Mouse (Mus musculus) ES-Bruce4 (cell line): ENCODE results near the gene Evl. TPM values are rescaled to one million over a fixed set of nuclear protein-coding genes. Genes with fewer than 3 reads are reported as not detected.

Experiments
- H3K27ac ChIP-seq: 2 replicates; pipeline ENCODE4 v1.5.1; 2012; ENCODE audit warnings: low read length, inconsistent platforms; ENCODE audit not compliant: insufficient read depth
- H3K27me3 ChIP-seq: 2 replicates; pipeline ENCODE4 v1.6.1; 2012; ENCODE audit warnings: mild to moderate bottlenecking, low read length, inconsistent platforms; ENCODE audit not compliant: control insufficient read depth, poor library complexity, insufficient read depth, severe bottlenecking
- H3K36me3 ChIP-seq: 2 replicates; pipeline ENCODE4 v1.6.1; 2012; ENCODE audit warnings: inconsistent platforms, mild to moderate bottlenecking, low read length, moderate library complexity; ENCODE audit not compliant: control insufficient read depth, poor library complexity, insufficient read depth, severe bottlenecking
- H3K4me1 ChIP-seq: one replicate; pipeline ENCODE4 v1.8.1; 2011; ENCODE audit warnings: low read length; ENCODE audit not compliant: control insufficient read depth, insufficient read depth
- H3K4me3 ChIP-seq: 2 replicates; pipeline ENCODE4 v1.5.1; 2011; ENCODE audit warnings: low read depth, mild to moderate bottlenecking, low read length
- H3K9ac ChIP-seq: 2 replicates; pipeline ENCODE4 v1.6.1; 2012; ENCODE audit warnings: low read depth, mild to moderate bottlenecking, inconsistent platforms; ENCODE audit not compliant: poor library complexity, severe bottlenecking
- H3K9me3 ChIP-seq: replicated peaks from 2 replicates; pipeline ENCODE4 v1.6.1; 2012; ENCODE audit warnings: mild to moderate bottlenecking, low read length, inconsistent platforms; ENCODE audit not compliant: control insufficient read depth, poor library complexity, insufficient read depth, severe bottlenecking
- CTCF ChIP-seq: IDR thresholded peaks from one replicate; pipeline ENCODE4 v1.8.1; 2011; ENCODE audit warnings: low read depth, low read length
- EP300 ChIP-seq: IDR thresholded peaks from 2 replicates; pipeline ENCODE4 v1.6.1; 2011; ENCODE audit warnings: low read depth, low read length; ENCODE audit not compliant: insufficient read depth
- POLR2A ChIP-seq: IDR thresholded peaks from one replicate; pipeline ENCODE4 v1.8.1; 2011; ENCODE audit warnings: low read length; ENCODE audit not compliant: insufficient read depth
- polyA plus RNA-seq: library from polyadenylated mRNA; stranded (reverse); fragments of >200 nt; gene quantifications from 2 replicates; pipeline ENCODE4 v1.2.4, GENCODE M21; 2011; ENCODE audit warnings: low read depth; ENCODE audit not compliant: missing spikeins, insufficient read depth, insufficient read length

The Evl gene
- polyA plus RNA-seq, 1 experiment = 40.5 TPM

- H3K9me3 ChIP-seq = no peaks in the 10 kb centered on the region
- no peaks in the 10 kb centered on the region for H3K4me1 ChIP-seq
- no peak for TF ChIP-seq CTCF
- TF ChIP-seq EP300 = no peak
- no peak for TF ChIP-seq POLR2A
- no peaks in the 10 kb centered on the region for H3K27me3 ChIP-seq
- no peak overlapping the region for H3K27ac ChIP-seq
- H3K9ac ChIP-seq = no peak overlapping the region
- H3K36me3 ChIP-seq = no peaks in the 10 kb centered on the region
- no peak overlapping the region for H3K4me3 ChIP-seq
Observed at GRCm38 (mm10) chr12:108564910-108565506, 10.5 kb downstream of the Evl start.

GRCm38 (mm10) chr12:108579156-108579871, 24.8 kb downstream of the Evl start:
- Histone ChIP-seq H3K27ac (no peak overlapping the region), H3K9me3 (no peaks in the 10 kb centered on the region), H3K27me3 (no peaks in the 10 kb centered on the region), H3K9ac (no peak overlapping the region), H3K36me3 (no peaks in the 10 kb centered on the region; the same call in 1 of the 2 replicates), H3K4me1 (no peaks in the 10 kb centered on the region), H3K4me3 (no peak overlapping the region)
- no peak for TF ChIP-seq POLR2A
- TF ChIP-seq EP300 = no peak
- no peak for TF ChIP-seq CTCF

GRCm38 (mm10) chr12:108583775-108584174, 29.3 kb downstream of the Evl start:
- H3K4me1 ChIP-seq = no peaks in the 10 kb centered on the region
- H3K36me3 ChIP-seq = no peaks in the 10 kb centered on the region
- H3K27ac ChIP-seq = no peak overlapping the region
- TF ChIP-seq CTCF (no peak), EP300 (no peak), POLR2A (no peak)
- H3K27me3 ChIP-seq = no peaks in the 10 kb centered on the region; the same call in 1 of the 2 replicates
- no peaks in the 10 kb centered on the region for H3K9me3 ChIP-seq
- no peak overlapping the region for H3K4me3 ChIP-seq
- no peak overlapping the region for H3K9ac ChIP-seq

- TF ChIP-seq CTCF (no peak), POLR2A (no peak), EP300 (no peak)
- H3K9ac ChIP-seq = no peak overlapping the region
Observed at GRCm38 (mm10) chr12:108590131-108590530, 35.6 kb downstream of the Evl start.

GRCm38 (mm10) chr12:108591586-108591985, 37.1 kb downstream of the Evl start:
- H3K9ac ChIP-seq = no peak overlapping the region
- H3K27ac ChIP-seq = no peak overlapping the region
- no peaks in the 10 kb centered on the region for H3K4me1 ChIP-seq
- no peaks in the 10 kb centered on the region for H3K9me3 ChIP-seq
- no peaks in the 10 kb centered on the region for H3K36me3 ChIP-seq
- no peaks in the 10 kb centered on the region; the same call in 1 of the 2 replicates for H3K27me3 ChIP-seq
- no peak overlapping the region for H3K4me3 ChIP-seq
- TF ChIP-seq CTCF (no peak), POLR2A (no peak), EP300 (no peak)

More at GRCm38 (mm10) chr12:108590131-108590530, 35.6 kb downstream of the Evl start:
- Histone ChIP-seq H3K9me3 (no peaks in the 10 kb centered on the region), H3K27me3 (no peaks in the 10 kb centered on the region; the same call in 1 of the 2 replicates), H3K36me3 (no peaks in the 10 kb centered on the region), H3K27ac (no peak overlapping the region), H3K4me1 (no peaks in the 10 kb centered on the region), H3K4me3 (no peak overlapping the region)

GRCm38 (mm10) chr12:108592866-108593265, 38.3 kb downstream of the Evl start:
- Histone ChIP-seq H3K4me1 (no peaks in the 10 kb centered on the region), H3K36me3 (no peaks in the 10 kb centered on the region), H3K9me3 (no peaks in the 10 kb centered on the region), H3K27ac (no peak overlapping the region), H3K9ac (no peak overlapping the region), H3K27me3 (no peaks in the 10 kb centered on the region; the same call in 1 of the 2 replicates), H3K4me3 (no peak overlapping the region)
- TF ChIP-seq POLR2A (no peak), EP300 (no peak), CTCF (no peak)
